Mouse (Mus musculus): ENCODE measurements around the gene Rgl3.

Rgl3 gene

DNA sequence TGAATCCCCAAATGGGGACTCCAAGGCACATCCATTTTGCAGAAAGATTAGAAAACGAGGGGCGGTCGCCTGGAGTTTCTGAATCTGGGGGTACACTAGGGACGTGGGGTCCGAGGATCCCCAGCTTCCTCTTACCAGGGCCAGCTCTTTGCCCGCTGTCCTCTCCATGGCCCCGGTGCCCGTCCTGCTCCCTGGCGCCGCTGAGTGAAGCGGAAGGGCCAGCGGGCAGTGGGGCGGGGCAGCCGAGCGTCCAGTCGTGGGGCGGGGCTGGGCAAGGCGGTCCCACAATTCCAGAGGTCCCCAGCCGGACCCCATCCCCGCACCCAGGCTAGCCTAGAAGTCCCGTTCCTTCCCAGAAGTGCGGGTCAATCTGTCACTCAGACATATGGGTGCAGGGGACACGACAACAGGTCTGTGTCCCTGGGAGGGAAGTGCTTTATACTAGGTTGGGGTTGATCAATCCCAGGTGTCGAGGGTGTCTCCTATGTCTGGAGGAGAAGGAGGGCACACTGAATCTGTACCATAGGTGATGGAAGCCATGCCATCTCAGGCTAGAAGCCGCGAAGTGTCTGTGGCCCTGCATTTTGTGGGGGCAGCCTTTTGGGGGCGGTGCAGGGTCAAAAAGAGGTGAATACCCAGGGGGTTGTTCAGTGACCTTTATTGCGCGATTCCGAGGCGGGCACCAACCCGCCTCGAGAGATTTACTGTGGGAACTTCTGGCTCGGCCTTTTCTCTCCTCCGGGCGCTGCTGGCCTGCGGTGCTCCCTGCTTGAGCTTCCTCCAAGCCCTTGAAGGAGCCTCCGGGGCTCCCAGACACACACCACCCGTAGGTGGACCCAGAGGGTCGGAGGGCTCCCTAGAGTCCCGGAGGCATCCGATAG lies at the start of gene Rgl3:
TSS of gene Rgl3 (minus strand) at position 217 of the 881 bp plus-strand sequence.
- DNase-seq: peak; percentile 57

DNA sequence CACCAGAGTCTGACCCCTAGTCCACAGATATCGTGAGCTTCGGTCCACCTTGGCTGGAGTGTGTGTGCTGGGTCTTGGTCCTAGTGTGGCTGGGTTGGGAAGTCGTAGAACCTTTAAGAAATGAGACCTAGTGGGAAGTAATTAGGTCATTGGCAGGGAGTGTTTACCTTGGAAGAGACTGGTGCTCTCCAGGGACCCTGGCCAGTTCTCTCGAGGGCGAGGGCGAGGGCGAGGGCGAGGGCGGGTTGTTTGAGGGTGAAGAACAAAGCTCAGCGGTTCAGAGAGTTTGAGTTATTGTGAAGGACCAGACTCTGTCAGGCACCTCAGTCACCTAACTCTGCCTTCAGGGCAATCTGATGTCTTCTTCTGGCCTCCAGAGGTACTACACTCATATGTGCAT lies 48.6 kb upstream of the Rgl3 start:
- DNase-seq: no peak

DNA sequence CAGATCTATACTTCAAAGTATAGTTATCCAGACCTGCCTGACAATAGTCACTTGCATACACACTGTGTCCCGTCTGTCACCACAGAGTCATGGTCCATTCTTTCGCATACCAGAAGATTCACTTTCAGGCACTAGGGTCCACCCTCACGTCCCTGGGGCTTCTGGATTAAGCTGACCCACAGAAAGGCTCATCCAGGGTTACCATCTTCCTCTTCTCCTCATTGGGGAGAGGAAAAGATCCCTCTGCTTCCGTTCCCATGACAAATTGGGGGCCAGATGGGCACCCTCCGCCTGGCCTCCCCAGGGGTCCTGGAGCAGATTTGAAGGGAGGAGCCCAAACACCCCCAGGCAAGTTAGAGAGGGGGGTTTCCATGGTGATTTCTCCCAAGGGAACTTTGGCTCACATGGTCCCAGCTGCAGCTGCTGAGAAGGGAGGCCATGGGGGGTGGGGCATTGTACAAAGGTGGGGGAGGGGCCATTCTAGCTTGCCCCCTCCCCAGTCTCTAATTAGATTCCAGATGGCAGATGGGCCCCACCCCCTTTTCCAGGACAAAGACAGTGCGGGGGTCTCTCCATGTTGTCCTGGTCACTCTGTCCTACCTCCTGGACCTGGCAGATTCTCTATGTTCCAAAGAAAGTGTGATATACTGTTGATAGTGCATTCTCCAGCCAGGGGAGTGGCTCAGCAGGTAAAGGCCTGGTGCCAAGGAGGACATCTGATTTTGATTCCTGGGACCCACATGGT lies 46.2 kb upstream of the Rgl3 start:
- no peak for DNase-seq

DNA sequence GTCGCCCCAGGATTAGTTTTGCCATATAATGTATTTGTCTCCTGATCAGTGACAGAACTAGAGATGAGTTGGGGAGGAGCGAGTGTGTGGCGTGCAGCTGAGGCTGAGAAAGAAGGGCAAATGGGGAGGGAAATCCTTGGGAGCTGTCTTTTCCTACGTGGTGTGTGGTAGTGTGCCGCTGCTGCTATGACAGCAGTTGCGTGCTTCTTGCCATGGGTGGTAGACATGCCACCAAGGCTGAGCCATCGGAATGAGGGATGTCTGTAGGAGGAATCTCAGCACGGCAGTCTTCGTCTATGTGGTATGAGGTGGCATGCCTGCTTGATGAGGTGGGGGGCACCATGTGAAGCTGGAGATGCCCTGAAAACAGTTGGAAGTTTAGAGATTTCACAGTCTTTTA lies 41.1 kb upstream of the Rgl3 start:
- DNase-seq: no peak

DNA sequence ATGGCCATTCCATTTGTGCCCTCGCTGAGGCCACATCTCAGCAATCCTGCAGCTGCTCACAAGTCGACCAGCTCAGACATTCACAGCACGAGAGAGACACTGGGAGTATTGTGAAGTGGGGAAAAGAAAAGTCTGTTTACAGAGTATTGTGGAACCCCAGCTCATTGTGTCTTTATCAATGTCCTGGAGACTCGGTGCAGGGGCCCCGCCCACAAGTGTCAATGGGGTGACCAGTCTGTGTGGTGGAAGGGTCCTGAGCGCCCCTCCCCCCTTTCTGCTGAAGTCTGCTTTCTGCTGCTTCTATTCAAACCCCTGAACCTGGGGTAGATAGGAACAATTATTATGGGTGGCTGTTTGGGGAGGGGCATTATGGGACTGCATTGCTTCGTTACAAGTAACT lies 39.2 kb upstream of the Rgl3 start:
- DNase-seq: no peak

DNA sequence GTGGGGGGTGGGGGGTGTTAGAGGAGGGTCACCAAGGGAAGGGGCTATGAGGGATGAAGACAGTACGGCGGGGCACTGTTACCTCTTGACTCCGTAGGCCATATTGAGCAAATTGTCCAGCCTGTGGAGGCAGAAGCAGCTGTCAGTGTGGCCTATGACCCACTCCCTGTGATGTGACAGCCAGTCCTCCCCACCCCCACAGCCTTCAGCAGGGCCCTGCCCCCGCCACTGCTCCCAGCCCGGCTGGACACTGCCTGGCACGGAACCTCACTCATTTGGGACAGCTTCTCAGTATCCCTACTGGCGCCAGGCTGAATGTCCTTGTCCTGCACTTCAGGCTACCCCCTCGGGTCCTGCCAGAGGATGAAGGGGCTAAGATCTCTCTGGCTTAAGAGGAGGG lies 35.3 kb upstream of the Rgl3 start:
- no peak for DNase-seq

DNA sequence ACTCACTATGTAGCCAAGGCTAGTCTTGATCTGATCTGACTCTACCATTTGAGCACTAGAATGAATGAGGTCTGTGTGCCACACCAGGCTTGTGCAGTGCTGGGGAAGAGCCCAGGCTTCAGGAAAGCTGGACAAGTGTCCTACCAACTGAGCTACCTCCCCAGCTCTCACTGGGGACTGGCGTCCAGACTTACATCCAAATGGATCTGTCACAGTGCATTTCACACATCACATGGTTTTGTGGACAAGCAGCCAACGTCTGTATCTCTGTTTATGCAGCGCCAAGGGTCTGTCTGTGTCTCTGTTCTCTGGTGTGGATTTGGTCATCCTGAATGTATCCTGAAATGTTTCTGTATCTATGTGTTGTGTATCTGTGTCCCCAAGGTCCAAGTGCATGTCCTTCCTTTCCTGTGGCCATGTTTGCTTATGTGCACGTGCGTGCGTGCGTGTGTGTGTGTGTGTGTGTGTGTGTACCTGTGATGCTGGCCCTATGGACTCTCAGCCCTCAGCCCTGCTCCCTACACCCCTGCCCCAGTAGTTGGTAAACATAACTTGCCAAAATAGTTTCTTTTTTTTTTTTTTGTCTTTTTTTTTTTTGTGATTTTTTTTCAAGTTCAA lies 28.1 kb upstream of the Rgl3 start:
- DNase-seq: no peak

DNA sequence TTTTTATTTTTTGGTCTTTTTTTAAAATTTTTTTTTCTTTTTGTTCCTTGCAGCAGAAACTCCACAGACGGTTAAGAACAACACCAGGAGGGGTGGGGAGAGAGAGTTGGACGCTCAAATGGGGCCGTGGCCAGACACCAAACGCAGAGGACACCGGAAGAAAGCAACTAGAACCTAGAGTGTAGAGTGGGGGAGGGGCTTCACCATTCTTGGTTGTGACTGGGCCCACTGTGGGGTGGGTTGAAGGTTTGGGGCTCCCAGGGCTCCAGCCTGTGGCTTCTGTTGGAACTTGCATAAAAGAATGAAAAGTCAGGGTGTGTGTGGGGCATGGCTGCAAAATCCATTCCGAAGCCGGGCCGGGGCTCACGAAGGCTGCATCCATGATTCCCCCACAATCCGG lies 27.0 kb upstream of the Rgl3 start:
- DNase-seq: peak; percentile 47

DNA sequence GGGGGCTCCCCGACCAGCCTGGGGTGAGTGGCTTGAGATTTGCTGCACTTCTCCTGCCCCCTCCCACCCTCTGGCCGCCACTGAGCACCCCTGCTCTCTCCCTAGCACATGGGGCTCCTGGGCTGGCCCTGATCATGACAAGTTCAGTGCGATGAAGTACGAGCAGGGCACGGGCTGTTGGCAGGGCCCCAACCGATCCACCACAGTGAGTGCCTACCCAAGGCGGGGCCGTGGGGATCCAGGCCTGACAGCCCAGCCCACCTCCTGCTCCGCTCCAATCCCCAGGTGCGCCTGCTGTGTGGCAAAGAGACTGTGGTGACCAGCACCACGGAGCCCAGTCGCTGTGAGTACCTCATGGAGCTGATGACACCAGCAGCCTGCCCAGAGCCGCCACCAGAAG lies 23.5 kb upstream of the Rgl3 start:
- no peak for DNase-seq

DNA sequence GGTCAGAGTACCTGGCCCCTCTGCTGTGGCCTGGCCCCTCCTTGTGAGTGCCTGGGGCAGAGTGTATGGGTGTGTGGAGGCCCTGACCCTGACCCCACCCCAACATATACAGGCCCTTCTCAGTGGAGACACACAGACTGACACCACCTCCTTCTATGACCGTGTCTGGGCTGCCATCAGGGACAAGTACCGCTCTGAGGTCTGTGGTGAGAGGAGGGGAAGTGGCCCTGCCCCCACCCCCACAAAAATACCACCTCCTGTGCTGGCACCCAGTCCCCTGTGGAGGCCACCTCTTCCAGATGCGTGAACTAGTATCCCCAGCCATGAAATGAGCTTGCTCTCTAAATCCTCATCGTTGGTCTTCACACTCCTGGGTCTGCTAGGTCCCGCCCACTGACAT lies 21.8 kb upstream of the Rgl3 start:
- no peak for DNase-seq

DNA sequence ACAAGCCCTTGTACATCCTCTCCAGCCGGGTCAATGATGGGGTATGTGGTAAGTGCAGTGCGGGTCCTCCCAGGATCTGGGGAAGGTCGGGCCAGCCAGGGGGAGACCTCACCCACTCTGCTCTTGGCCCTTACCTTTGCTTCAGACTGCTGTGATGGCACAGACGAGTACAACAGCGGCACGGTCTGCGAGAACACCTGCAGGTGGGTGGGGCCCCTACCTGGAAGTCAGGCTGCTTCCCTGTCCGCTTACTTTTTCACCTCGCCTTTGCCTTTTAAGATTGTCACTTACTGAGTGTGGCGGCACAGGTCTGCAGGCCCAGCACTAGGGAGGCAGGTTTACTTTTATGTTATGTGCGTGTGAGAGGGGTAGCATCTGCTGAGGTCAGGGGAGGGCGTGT lies 15.3 kb upstream of the Rgl3 start:
- no peak for DNase-seq

DNA sequence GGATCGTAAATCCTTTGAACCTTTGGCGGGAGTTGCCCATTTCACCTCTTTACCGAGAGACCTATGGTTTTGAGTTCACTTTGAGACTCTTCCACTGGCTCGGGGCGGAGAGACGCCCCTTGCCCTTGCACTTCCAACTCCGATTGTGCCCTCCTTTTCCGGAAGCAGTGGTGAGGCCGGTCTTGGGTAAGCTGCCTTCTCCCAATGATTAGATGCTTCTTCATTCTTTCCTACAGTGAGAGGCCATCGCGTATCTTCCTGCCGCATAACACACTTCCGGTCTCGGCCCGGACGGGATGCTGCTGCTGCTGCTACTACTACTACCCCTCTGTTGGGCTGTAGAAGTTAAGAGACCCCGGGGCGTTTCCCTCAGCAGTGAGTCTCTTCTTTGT lies 13.9 kb upstream of the Rgl3 start:
- peak; percentile 65 for DNase-seq

DNA sequence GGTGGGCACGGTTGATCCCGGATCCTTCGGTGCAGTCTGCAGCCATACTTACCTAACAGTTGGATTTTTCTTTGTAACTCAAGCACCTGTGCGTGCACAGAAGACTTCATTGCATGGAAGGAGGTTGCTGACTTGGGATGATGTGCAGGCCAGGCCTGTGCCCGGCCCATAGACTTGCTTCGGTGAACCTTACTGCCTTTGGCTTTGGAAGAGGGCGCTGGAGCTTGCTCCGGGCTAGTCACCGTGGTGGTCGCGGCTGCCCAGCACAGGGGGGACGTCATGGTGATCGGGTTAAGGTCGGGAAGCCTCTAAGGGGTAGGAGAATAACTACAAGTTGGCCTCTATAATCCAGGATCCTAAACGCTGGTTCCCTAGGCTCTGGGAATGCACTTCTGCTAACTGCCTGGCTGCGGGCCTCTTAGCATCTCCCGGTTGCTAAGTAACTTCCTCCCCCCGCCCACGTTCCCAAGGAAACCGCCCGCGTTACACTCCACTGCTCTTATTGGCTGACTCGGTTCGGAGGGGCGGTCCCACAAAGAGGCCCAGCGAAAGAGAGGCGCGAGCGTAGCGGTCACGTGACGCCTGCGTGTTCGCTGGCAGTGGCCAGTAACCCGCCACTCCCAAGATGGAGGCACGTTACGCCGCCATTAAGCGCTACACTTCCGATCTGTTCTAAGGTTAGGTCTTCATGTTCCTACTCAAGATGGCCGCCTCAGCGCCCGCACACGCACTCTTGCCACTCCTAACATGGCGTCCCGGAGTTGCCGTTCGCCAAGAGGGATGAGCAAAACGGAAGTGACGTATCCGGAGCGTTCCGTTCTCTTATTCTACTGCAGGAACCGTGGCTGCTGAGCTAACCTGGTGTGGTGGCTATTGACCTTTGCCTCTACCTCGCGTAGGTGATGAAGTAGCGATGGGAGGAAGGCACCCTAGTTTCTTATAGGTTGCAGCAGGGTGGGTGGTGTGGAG lies 13.2 kb upstream of the Rgl3 start, which contains the start of the genes Ccdc151 and Prkcsh:
TSS of gene Ccdc151 (minus strand) at position 441 of the 969 bp plus-strand sequence.
TSS of gene Prkcsh (plus strand) at position 613 of the 969 bp plus-strand sequence.
- peak; percentile 98 for DNase-seq

DNA sequence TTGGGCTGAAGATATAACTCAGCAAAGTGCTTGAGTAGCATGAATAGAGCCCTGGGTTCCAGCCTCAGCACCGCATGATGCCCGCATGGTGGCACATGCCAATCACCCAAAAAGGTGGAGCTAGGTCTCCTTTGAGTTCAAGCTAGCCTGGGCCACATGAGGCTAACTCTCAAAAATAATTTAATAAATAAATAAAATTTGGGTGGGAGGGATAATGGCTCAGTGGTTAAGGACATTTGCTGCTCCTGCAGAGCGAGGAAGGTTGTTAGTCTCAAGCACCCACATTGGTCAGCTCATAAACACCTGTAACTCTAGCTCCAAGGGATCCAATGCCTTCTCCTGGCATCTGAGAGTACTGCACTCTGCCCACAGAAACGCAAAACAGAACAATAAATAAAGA lies 12.4 kb upstream of the Rgl3 start:
- DNase-seq: no peak

DNA sequence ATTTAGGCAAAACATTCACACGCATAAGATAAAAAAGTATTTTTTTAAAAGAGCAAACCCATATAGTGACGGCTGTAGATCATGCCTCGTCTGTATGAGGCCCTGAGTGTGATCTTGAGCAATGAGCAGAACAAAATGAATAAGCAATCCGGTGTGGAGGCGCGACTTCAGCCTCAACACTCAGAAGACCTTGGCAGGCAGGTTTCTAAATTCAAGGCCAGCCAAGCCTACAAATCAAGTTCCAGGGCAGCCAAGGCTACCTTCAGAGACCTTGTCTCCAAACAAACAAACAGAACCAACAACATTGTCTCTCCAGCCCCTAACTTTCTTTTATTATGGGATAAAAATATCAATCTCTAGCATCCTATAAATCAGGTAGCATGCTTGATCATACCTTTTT lies 11.1 kb upstream of the Rgl3 start:
- DNase-seq: no peak

DNA sequence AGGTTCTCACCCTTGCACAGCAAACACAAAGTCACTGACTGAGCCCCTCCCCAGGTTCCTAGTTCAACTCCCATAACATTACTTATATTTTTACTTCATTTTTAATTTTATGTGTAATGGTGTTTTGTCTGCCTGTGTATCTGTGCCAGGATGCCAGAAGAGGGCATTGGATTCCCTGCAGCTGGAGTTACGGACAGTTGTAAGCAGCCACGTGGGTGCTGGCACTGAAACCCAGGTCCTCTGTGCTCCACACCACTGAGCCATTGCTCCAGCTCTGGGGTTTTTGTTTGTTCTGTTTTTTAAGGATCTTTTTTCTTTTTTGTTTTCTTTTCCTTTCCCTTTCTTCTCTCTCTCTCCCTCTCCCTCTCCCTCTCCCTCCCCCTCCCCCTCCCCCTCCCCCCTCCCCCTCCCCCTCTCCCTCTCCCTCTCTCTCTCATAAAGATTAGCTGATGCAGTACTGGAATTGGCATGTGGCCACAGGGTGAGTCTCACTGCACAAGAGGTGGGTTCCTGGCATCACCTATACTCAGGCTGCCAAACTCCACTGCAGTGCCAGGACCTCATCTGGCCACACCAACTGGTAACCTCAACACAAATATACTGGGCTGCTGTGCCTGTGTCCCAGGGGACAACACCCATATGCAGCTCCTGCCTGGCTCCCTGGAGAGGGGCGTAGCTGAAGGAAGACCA lies 7.1 kb upstream of the Rgl3 start:
- no peak for DNase-seq

DNA sequence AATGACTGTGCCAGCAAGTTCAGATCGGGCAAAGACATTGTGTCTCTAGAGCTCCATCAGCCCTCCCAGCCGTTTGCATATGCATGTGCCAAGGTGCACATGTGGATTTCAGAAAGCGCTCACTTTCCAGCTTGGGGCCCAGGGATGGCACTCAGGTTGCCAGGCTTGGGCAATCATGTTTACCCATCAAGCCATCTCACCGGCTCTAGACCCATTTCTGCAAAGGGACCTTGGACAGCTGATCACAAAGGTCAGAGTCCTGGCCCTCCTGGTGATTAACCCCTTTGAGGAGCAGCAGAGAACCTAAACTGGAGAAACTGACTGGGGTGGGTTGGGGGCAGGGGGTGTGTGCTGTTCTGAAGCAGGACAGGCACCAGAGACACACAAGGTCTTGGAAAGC lies 3.0 kb upstream of the Rgl3 start:
- no peak for DNase-seq

DNA sequence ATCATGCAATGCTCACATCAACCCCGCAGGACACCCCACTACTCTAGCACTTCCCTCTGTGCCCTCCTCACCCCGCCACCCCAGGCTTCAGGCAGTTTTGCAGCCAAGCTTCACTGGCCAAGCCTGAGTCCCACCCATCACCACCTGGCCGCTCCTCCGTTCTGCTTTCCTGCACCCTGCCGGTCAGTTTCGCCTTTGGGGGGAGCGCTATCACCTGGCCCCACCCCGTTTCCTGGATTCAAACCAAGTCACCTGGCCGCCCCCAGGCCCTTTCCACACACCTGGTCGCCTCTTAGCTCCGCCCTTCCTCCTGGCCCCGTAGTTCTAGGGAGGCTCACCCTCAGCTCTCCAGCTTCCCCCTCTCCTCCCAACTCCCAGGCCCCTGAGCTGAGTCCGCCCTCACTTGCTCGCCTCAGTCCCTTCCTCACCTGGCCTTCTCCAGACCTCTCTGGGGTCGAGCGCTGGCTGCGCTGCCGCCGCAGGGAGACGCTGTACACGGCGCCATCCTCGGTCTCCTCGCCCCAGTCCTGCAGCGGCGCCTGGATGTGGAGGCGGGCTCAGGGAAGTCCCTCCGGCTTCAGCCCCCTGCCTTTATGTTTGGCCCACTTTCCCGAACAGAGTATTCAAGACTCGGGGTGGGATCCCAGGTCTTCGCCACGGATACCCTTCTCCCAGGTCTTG lies 685 bp downstream of the Rgl3 start:
- DNase-seq: peak; percentile 32

DNA sequence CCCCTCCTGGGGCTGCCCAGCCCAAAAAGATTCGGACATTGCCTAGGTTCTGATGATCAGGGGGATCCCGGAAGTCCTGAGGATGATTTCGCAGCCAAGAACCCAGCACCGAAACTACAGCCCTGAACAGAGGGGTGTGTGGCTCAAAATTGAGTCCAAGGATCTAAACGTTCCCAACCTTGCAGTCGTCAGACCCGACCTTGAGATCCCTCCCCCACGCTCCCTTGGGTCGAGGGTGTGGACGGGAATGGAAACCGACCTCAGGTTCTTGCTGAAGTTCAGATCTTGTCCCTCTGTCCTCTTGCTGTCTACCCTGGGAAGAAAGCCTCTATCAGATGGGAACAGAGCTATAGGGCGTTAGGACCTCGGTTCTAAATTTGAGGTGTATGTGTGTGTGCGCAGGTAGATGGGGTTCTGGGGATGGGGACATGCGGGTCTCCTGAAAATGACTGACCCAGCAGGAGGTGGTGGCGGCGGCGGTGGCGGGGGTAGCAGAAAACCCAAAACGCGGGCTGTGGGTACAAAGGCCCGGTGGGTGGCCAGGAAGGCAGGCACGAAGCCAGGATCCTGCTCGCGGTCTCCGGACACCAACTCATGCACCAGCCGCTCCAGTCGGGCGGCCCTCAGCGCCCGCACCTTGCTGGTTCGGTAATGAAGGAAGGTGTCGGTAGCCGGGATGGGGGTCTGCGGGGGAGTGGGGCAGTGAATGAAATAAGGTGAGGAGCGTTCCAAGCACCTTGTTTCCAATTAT lies 1.5 kb downstream of the Rgl3 start:
- no peak for DNase-seq

DNA sequence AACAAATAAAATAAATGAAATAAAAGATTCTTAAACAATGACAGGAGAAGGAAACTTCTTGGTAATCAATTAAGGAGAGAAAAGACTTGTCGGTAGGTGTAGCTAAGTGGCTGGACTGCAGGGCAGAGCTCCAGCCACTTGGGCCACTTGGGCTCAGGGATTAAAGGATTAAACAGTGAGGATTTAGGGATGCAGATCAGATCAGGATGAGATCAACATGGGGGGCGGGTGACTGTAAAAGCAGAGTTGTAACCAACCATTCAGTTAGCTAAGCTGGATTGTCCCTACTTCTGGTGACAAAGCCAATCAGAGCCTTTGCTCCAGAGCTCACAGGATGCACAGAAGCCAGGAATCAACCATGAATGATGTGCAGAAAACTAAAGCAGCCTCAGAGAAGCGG lies 5.3 kb downstream of the Rgl3 start:
- DNase-seq: no peak
